Mouse (Mus musculus): ENCODE data around the gene Hist1h2ab. TPM values are rescaled to one million over a fixed set of nuclear protein-coding genes. Genes with fewer than 3 reads are reported as not detected.
"Not testable (repeated sequence)": the region's sequence is repeated elsewhere in the genome, so short reads cannot be mapped to it uniquely, and the experiment has no call there.

Hist1h2ab gene
- polyA plus RNA-seq, 1 experiment from 2014 or later: 6.8 TPM

DNA sequence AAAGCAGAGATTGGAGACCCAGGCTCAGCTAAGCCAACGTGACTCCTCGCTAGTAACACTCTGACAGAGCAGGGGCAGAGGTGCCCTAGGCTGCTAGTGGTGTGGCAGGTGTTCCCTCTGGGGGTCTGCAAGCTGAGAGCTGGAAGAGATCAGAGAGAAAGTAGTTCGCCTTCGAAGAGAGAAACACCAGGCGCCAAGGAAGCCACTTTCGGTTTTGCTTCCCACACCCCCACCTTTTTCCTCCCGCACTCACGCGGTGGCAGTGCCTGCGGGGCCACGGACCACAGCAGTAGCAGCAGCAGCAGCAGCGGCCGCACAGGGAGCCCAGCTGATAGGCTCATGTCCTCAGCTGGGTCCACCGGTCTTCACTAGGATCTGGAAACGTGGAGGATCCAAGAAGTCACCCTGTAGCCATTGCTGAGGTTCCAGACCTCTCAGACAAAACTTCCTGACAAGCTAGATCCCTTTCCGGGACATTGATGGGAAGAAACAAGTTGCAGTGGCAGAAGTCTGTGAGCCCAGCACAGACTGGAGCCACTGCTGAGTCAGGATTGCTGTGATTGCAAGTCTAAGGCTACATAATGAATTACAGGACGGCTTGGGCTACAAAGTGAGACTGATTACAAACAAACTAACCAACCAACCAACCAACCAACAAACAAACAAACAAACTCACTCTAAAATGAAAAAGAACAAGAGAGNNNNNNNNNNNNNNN lies 40.4 kb upstream of the Hist1h2ab start, which contains the start of gene Hfe:
Gene Hfe (minus strand): TSS at position 481 of the 716 bp plus-strand sequence.
- Histone ChIP-seq H3K36me3 (ENCODE audit: control insufficient read depth, insufficient read depth, low read length) (no peaks in the 10 kb centered on the region), H3K4me1 (ENCODE audit: control insufficient read depth, insufficient read depth, low read depth, low read length) (peaks cover 6% of the 10 kb centered on the region), H3K27me3 (replicated peaks; ENCODE audit: control insufficient read depth, insufficient read depth, low read length) (0 out of 2 replicates have a peak, but pooled peaks cover 3% of the 10 kb centered on the region), H3K9me3 (ENCODE audit: control insufficient read depth, low read length) (no peaks in the 10 kb centered on the region), H3K9ac (ENCODE audit: low read depth, low read length) (peak within 1 kb of the TSS; percentile 61), H3K4me2 (ENCODE audit: low read length) (peak within 1 kb of the TSS; percentile 76), H3K4me3 (ENCODE audit: low read length) (peak within 1 kb of the TSS; percentile 38), H3K27ac (ENCODE audit: low read depth, low read length) (peak within 1 kb of the TSS; percentile 34; the same call in 1 of the 2 replicates)
- WGBS: 2% methylated on average over 17 of the region's 17 CpGs
- peak; percentile 75; the same call in 1 of the 2 replicates for ATAC-seq

DNA sequence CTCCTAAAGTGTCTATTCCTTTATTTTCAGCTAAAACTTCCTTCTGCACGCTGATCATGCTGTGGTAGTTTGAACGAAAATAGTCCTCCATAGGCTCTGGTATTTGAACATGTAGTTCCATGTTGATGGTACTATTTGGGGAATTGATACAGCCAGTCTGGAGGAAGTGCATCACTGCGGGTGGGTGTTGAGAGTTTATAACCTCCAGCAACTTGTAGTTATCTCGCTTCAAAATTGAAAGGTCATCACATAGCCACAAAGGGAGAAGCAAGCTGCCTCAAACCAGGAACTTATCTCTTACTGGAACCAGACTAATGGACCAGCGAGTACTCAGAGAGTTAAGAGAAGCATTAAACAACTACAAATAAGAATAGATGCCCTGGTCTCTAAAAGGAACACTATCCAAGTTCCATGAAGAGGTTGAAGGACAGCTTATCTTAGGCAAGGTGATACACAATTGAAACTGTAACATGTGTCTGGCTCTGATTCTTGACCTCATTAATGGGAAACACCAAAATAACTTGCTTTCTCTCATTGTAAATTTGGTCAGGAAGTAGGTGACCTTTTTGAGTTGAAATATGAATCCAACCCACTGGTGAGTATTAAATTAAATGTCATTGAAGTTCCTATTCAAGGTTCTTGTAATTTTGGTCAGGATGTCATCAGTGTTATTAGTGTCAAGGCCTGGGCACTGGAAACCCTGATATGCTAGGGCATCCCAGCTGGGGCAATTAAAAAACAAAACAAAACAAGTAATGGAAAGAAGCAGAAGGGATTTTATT lies 34.5 kb upstream of the Hist1h2ab start:
- no peaks in the 10 kb centered on the region for H3K4me1 ChIP-seq (ENCODE audit: control insufficient read depth, insufficient read depth, low read depth, low read length)
- no peak overlapping the region for H3K9ac ChIP-seq (ENCODE audit: low read depth, low read length)
- 88% methylated on average over 5 of the region's 5 CpGs for WGBS
- no peaks in the 10 kb centered on the region for H3K9me3 ChIP-seq (ENCODE audit: control insufficient read depth, low read length)
- no peak overlapping the region for H3K4me3 ChIP-seq (ENCODE audit: low read length)
- no peak overlapping the region for H3K4me2 ChIP-seq (ENCODE audit: low read length)
- H3K36me3 ChIP-seq (ENCODE audit: control insufficient read depth, insufficient read depth, low read length): no peaks in the 10 kb centered on the region
- no peaks in the 10 kb centered on the region for H3K27me3 ChIP-seq (replicated peaks; ENCODE audit: control insufficient read depth, insufficient read depth, low read length)
- H3K27ac ChIP-seq (ENCODE audit: low read depth, low read length): no peak overlapping the region
- ATAC-seq: no peak

DNA sequence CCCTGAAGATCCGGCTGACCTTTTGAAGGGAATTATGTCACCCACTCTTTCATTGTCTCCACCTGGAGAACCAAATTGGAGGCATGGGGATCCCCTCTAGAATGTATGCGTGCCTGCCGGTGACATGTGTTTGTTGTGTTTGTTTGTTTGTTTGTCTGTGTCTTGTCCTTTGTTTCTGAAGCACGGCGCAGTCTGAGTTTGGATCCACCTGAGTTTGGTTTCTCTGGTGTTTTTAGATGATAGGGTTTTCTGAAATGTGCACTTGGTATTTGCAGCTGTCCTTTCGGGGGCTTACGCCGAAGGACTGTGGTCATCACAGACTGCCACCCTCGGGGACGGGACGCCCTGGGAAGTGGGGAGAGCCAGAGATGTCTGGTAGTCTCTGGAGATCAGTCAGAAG lies 33.8 kb upstream of the Hist1h2ab start:
- Histone ChIP-seq H3K9me3 (ENCODE audit: control insufficient read depth, low read length) (no peaks in the 10 kb centered on the region), H3K27me3 (replicated peaks; ENCODE audit: control insufficient read depth, insufficient read depth, low read length) (no peaks in the 10 kb centered on the region), H3K4me3 (ENCODE audit: low read length) (no peak overlapping the region), H3K27ac (ENCODE audit: low read depth, low read length) (no peak overlapping the region), H3K9ac (ENCODE audit: low read depth, low read length) (no peak overlapping the region), H3K36me3 (ENCODE audit: control insufficient read depth, insufficient read depth, low read length) (no peaks in the 10 kb centered on the region), H3K4me1 (ENCODE audit: control insufficient read depth, insufficient read depth, low read depth, low read length) (no peaks in the 10 kb centered on the region), H3K4me2 (ENCODE audit: low read length) (no peak overlapping the region)
- ATAC-seq: no peak
- 56% methylated on average over 11 of the region's 11 CpGs for WGBS

DNA sequence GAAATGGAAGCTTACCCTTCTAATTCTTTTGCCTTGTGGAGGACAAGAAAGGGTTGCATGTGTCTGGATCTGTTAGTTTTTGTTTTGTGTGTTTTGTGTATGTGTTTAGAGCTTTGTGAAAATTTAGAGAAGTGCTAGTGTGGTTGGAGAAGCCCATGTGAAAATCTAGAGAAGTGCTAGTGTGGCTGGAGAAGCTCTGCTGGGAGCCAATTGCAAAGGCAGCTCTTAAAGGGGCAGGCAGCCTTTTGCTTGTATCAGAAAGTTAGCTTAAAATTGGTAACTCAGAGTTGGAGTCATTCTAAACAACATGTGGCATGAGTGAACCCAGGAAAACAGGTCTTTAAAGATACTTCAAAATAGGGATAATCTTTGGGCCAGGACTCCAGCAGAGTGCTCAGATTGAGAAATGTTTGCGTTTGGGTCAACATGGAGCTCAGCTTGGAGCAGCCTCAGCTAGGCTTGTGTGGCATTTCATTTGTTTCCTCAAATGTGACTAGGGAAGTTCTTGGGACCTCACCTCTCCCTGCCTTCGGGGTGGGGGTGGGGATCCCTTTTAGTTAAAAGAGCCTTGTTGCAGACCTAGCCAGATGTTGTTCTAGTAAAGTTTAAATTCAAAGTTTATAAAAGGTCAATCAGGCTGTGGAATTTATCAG lies 33.2 kb upstream of the Hist1h2ab start:
- H3K27ac ChIP-seq (ENCODE audit: low read depth, low read length); H3K27me3 ChIP-seq (replicated peaks; ENCODE audit: control insufficient read depth, insufficient read depth, low read length); H3K4me3 ChIP-seq (ENCODE audit: low read length); H3K4me2 ChIP-seq (ENCODE audit: low read length); H3K36me3 ChIP-seq (ENCODE audit: control insufficient read depth, insufficient read depth, low read length); H3K4me1 ChIP-seq (ENCODE audit: control insufficient read depth, insufficient read depth, low read depth, low read length); H3K9me3 ChIP-seq (ENCODE audit: control insufficient read depth, low read length); ATAC-seq; H3K9ac ChIP-seq (ENCODE audit: low read depth, low read length): not testable (repeated sequence)
- WGBS: 11% methylated on average over 2 of the region's 2 CpGs

DNA sequence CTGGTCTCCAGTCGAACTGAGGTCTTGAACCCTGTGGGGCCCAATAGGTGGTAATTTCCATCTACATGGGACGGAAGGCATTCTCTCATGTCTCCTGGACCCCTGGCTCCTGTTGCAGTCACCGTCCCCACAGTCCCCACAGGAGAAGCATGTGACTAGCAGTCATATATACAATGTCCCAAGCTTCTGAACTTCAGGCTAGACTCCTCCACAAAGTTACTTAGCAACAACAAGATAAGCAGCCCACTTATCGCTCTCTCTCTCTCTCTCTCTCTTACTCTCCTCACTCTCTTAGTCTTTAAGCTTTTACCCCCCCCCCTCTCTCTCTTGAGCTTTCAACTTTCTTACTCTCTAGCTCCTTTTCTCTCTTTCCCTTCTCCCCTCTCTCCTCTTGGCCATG lies 26.7 kb upstream of the Hist1h2ab start:
- Histone ChIP-seq H3K9me3 (ENCODE audit: control insufficient read depth, low read length) (no peaks in the 10 kb centered on the region), H3K27ac (ENCODE audit: low read depth, low read length) (no peak overlapping the region), H3K4me2 (ENCODE audit: low read length) (no peak overlapping the region), H3K27me3 (replicated peaks; ENCODE audit: control insufficient read depth, insufficient read depth, low read length) (no peaks in the 10 kb centered on the region), H3K9ac (ENCODE audit: low read depth, low read length) (no peak overlapping the region), H3K36me3 (ENCODE audit: control insufficient read depth, insufficient read depth, low read length) (no peaks in the 10 kb centered on the region), H3K4me3 (ENCODE audit: low read length) (no peak overlapping the region), H3K4me1 (ENCODE audit: control insufficient read depth, insufficient read depth, low read depth, low read length) (no peaks in the 10 kb centered on the region)
- WGBS: 78% methylated on average over 4 of the region's 4 CpGs
- ATAC-seq: no peak

DNA sequence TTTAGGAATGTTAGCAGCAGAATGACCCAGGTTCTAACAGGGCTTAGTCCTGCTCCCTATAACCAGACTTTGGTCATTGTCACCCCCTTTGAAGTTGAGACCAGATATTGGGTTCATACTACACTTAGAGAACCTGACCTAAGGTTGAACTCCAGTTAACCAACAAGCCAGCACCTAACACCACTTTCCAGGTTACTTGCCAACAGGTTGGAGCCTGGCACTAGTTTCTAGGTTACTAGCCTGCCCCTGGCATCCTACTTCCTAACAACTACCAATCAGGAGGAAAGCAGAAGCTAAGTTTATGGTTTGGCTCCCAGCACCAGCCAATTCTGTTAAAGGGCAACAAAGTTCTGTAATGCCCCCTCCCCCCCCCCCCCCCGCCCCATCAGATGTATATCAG lies 25.7 kb upstream of the Hist1h2ab start:
- Histone ChIP-seq H3K27ac (ENCODE audit: low read depth, low read length) (no peak overlapping the region), H3K9ac (ENCODE audit: low read depth, low read length) (no peak overlapping the region), H3K9me3 (ENCODE audit: control insufficient read depth, low read length) (no peaks in the 10 kb centered on the region), H3K4me2 (ENCODE audit: low read length) (no peak overlapping the region), H3K36me3 (ENCODE audit: control insufficient read depth, insufficient read depth, low read length) (no peaks in the 10 kb centered on the region), H3K4me1 (ENCODE audit: control insufficient read depth, insufficient read depth, low read depth, low read length) (no peaks in the 10 kb centered on the region), H3K4me3 (ENCODE audit: low read length) (no peak overlapping the region), H3K27me3 (replicated peaks; ENCODE audit: control insufficient read depth, insufficient read depth, low read length) (no peaks in the 10 kb centered on the region)
- no peak for ATAC-seq
- 14% methylated on average over 1 of the region's 1 CpGs for WGBS

DNA sequence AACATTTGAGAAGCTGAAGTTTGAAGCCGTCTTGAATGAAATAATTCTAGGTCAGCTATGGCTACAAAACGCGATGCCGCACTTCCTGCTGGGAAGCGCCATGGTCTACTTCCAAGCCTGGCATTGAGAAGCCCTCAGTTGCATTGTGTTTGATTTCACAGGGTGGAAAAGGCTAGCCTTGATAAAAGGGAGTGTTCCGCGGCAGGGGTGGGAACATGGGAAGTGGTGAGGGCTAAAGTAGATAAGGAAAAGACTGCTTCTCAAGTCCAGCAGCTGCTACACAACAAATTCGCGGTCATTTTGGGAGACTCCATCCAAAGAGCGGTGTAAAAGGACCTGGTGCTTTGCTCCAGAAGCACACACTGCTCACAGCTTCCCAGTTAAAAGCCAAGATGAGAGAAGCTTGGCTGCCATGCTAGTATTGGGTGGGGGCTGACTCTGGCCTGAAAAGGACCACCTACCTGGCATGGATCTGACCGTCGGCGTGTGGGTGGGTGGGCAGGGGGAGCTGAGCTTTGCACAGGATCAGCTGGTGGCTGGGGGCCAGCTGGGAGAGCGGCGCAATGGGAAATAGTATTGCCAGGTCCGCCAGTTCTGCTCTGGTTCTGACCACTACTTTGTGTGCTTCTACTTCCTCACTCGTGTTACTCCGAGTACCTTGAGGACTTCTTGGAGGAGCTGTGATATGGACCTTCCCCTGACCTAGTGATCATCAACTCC lies 22.3 kb upstream of the Hist1h2ab start:
- 81% methylated on average over 18 of the region's 18 CpGs for WGBS
- Histone ChIP-seq H3K27ac (ENCODE audit: low read depth, low read length) (no peak overlapping the region), H3K27me3 (replicated peaks; ENCODE audit: control insufficient read depth, insufficient read depth, low read length) (no peaks in the 10 kb centered on the region), H3K4me1 (ENCODE audit: control insufficient read depth, insufficient read depth, low read depth, low read length) (no peaks in the 10 kb centered on the region), H3K9ac (ENCODE audit: low read depth, low read length) (no peak overlapping the region), H3K36me3 (ENCODE audit: control insufficient read depth, insufficient read depth, low read length) (no peaks in the 10 kb centered on the region), H3K4me3 (ENCODE audit: low read length) (no peak overlapping the region), H3K4me2 (ENCODE audit: low read length) (no peak overlapping the region), H3K9me3 (ENCODE audit: control insufficient read depth, low read length) (no peaks in the 10 kb centered on the region)
- ATAC-seq: no peak

DNA sequence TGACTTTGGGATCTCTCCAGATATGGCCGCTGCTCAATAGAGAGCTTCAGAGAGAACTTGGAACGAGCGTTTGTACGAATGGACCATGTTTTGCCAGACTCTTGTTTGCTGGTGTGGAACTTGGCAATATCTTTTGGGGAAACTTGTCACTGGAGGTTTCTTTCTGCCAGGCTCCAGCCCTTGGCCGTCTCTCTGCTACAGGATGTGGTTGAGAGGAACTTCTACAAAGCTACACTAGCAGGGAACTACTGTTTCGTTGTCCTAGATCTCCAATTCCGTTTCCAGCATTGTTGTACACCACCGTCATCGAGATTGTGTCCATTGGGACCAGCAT lies 21.8 kb upstream of the Hist1h2ab start:
- H3K4me2 ChIP-seq (ENCODE audit: low read length): no peak overlapping the region
- no peaks in the 10 kb centered on the region for H3K27me3 ChIP-seq (replicated peaks; ENCODE audit: control insufficient read depth, insufficient read depth, low read length)
- ATAC-seq: no peak
- no peaks in the 10 kb centered on the region for H3K4me1 ChIP-seq (ENCODE audit: control insufficient read depth, insufficient read depth, low read depth, low read length)
- no peak overlapping the region for H3K4me3 ChIP-seq (ENCODE audit: low read length)
- H3K27ac ChIP-seq (ENCODE audit: low read depth, low read length): no peak overlapping the region
- H3K36me3 ChIP-seq (ENCODE audit: control insufficient read depth, insufficient read depth, low read length): no peaks in the 10 kb centered on the region
- no peak overlapping the region for H3K9ac ChIP-seq (ENCODE audit: low read depth, low read length)
- no peaks in the 10 kb centered on the region for H3K9me3 ChIP-seq (ENCODE audit: control insufficient read depth, low read length)
- 92% methylated on average over 9 of the region's 9 CpGs for WGBS

DNA sequence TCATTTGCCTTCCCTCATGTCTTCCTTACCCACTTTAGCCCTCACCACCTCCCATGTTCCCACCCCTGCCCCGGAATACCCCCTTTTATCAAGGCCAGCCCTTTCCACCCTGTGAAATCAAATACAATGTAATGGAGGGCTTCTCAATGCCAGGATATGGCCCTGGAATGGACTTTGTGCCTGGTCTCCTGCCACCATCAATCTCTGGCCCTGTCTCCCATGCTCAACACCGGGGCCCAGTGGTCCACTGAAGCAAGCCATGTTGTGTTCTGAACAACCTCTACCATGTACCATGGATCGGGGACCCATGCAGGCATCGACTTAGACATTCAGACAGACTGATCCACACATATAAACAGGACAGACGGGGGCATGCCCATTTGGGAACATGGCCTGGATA lies 21.2 kb upstream of the Hist1h2ab start:
- no peak overlapping the region for H3K9ac ChIP-seq (ENCODE audit: low read depth, low read length)
- H3K27me3 ChIP-seq (replicated peaks; ENCODE audit: control insufficient read depth, insufficient read depth, low read length): no peaks in the 10 kb centered on the region
- no peak for ATAC-seq
- H3K4me3 ChIP-seq (ENCODE audit: low read length): no peak overlapping the region
- H3K4me2 ChIP-seq (ENCODE audit: low read length): no peak overlapping the region
- no peaks in the 10 kb centered on the region for H3K36me3 ChIP-seq (ENCODE audit: control insufficient read depth, insufficient read depth, low read length)
- no peaks in the 10 kb centered on the region for H3K9me3 ChIP-seq (ENCODE audit: control insufficient read depth, low read length)
- H3K4me1 ChIP-seq (ENCODE audit: control insufficient read depth, insufficient read depth, low read depth, low read length): no peaks in the 10 kb centered on the region
- H3K27ac ChIP-seq (ENCODE audit: low read depth, low read length): no peak overlapping the region
- WGBS: 96% methylated on average over 5 of the region's 5 CpGs
